Mouse (Mus musculus): Measurements from ENCODE around the gene Klf17. TPM values are rescaled to one million over a fixed set of nuclear protein-coding genes. Genes with fewer than 3 reads are reported as not detected.
"Not testable (repeated sequence)": the region's sequence is repeated elsewhere in the genome, so short reads cannot be mapped to it uniquely, and the experiment has no call there.

Gene Klf17
- polyA plus RNA-seq, 1 experiment from 2014 or later, result 0.14 TPM

- WGBS, result 50% methylated on average over 9 of the region's 9 CpGs
- H3K36me3 ChIP-seq (ENCODE audit: control insufficient read depth, insufficient read depth, low read length), result no peaks in the 10 kb centered on the region
- H3K4me3 ChIP-seq (ENCODE audit: low read depth, low read length), result no peak overlapping the region
- H3K27me3 ChIP-seq (ENCODE audit: control insufficient read depth, insufficient read depth, low read length), result no peaks in the 10 kb centered on the region
- no peaks in the 10 kb centered on the region for H3K9me3 ChIP-seq (ENCODE audit: control insufficient read depth, low read depth, low read length)
- ATAC-seq (ENCODE audit: insufficient number of reproducible peaks, insufficient read depth, low FRiP score, low read depth), result no peak
- H3K27ac ChIP-seq (ENCODE audit: low read length), result no peak overlapping the region
- no peak overlapping the region for H3K9ac ChIP-seq (replicated peaks; ENCODE audit: low read depth, low read length)
- no peaks in the 10 kb centered on the region for H3K4me1 ChIP-seq (ENCODE audit: control insufficient read depth, insufficient read depth, low read length)
- no peak overlapping the region for H3K4me2 ChIP-seq (replicated peaks; ENCODE audit: low read depth, low read length)
Measured at GRCm38 (mm10) chr4:117772960-117773359, 7.5 kb upstream of the Klf17 start.

- H3K4me2 ChIP-seq (replicated peaks; ENCODE audit: low read depth, low read length), result no peak overlapping the region
- no peak overlapping the region for H3K27ac ChIP-seq (ENCODE audit: low read length)
- H3K9me3 ChIP-seq (ENCODE audit: control insufficient read depth, low read depth, low read length), result no peaks in the 10 kb centered on the region
- no peak overlapping the region for H3K9ac ChIP-seq (replicated peaks; ENCODE audit: low read depth, low read length)
- H3K4me1 ChIP-seq (ENCODE audit: control insufficient read depth, insufficient read depth, low read length), result no peaks in the 10 kb centered on the region
- no peaks in the 10 kb centered on the region for H3K27me3 ChIP-seq (ENCODE audit: control insufficient read depth, insufficient read depth, low read length)
- WGBS, result 20% methylated on average over 5 of the region's 5 CpGs
- H3K36me3 ChIP-seq (ENCODE audit: control insufficient read depth, insufficient read depth, low read length), result no peaks in the 10 kb centered on the region
- no peak for ATAC-seq (ENCODE audit: insufficient number of reproducible peaks, insufficient read depth, low FRiP score, low read depth)
- no peak overlapping the region for H3K4me3 ChIP-seq (ENCODE audit: low read depth, low read length)
Measured at GRCm38 (mm10) chr4:117770935-117771334, 5.5 kb upstream of the Klf17 start.

GRCm38 (mm10) chr4:117760151-117760550 lies 5.3 kb downstream of the Klf17 start:
- H3K36me3 ChIP-seq (ENCODE audit: control insufficient read depth, insufficient read depth, low read length), result no peaks in the 10 kb centered on the region
- WGBS, result 93% methylated on average over 5 of the region's 5 CpGs
- no peak overlapping the region for H3K27ac ChIP-seq (ENCODE audit: low read length)
- H3K27me3 ChIP-seq (ENCODE audit: control insufficient read depth, insufficient read depth, low read length), result no peaks in the 10 kb centered on the region
- no peak for ATAC-seq (ENCODE audit: insufficient number of reproducible peaks, insufficient read depth, low FRiP score, low read depth)
- H3K4me3 ChIP-seq (ENCODE audit: low read depth, low read length), result no peak overlapping the region
- H3K4me2 ChIP-seq (replicated peaks; ENCODE audit: low read depth, low read length), result no peak overlapping the region
- no peaks in the 10 kb centered on the region for H3K9me3 ChIP-seq (ENCODE audit: control insufficient read depth, low read depth, low read length)
- H3K4me1 ChIP-seq (ENCODE audit: control insufficient read depth, insufficient read depth, low read length), result no peaks in the 10 kb centered on the region
- H3K9ac ChIP-seq (replicated peaks; ENCODE audit: low read depth, low read length), result no peak overlapping the region

- H3K4me2 ChIP-seq (replicated peaks; ENCODE audit: low read depth, low read length); ATAC-seq (ENCODE audit: insufficient number of reproducible peaks, insufficient read depth, low FRiP score, low read depth); H3K4me3 ChIP-seq (ENCODE audit: low read depth, low read length); H3K27me3 ChIP-seq (ENCODE audit: control insufficient read depth, insufficient read depth, low read length); H3K36me3 ChIP-seq (ENCODE audit: control insufficient read depth, insufficient read depth, low read length); H3K27ac ChIP-seq (ENCODE audit: low read length); H3K4me1 ChIP-seq (ENCODE audit: control insufficient read depth, insufficient read depth, low read length); H3K9me3 ChIP-seq (ENCODE audit: control insufficient read depth, low read depth, low read length); H3K9ac ChIP-seq (replicated peaks; ENCODE audit: low read depth, low read length): not testable (repeated sequence)
- WGBS, result 31% methylated on average over 5 of the region's 5 CpGs
Measured at GRCm38 (mm10) chr4:117752469-117752868, 13.0 kb downstream of the Klf17 start.

- ATAC-seq (ENCODE audit: insufficient number of reproducible peaks, insufficient read depth, low FRiP score, low read depth), result no peak
- no peaks in the 10 kb centered on the region for H3K36me3 ChIP-seq (ENCODE audit: control insufficient read depth, insufficient read depth, low read length)
- no peak overlapping the region for H3K4me2 ChIP-seq (replicated peaks; ENCODE audit: low read depth, low read length)
- no peak overlapping the region for H3K9ac ChIP-seq (replicated peaks; ENCODE audit: low read depth, low read length)
- no peaks in the 10 kb centered on the region for H3K9me3 ChIP-seq (ENCODE audit: control insufficient read depth, low read depth, low read length)
- 57% methylated on average over 8 of the region's 8 CpGs for WGBS
- H3K27ac ChIP-seq (ENCODE audit: low read length), result no peak overlapping the region
- H3K4me3 ChIP-seq (ENCODE audit: low read depth, low read length), result no peak overlapping the region
- H3K4me1 ChIP-seq (ENCODE audit: control insufficient read depth, insufficient read depth, low read length), result no peaks in the 10 kb centered on the region
- no peaks in the 10 kb centered on the region for H3K27me3 ChIP-seq (ENCODE audit: control insufficient read depth, insufficient read depth, low read length)
Measured at GRCm38 (mm10) chr4:117737559-117737958, 27.9 kb downstream of the Klf17 start.

- Histone ChIP-seq H3K27me3 (ENCODE audit: control insufficient read depth, insufficient read depth, low read length) (no peaks in the 10 kb centered on the region), H3K9ac (replicated peaks; ENCODE audit: low read depth, low read length) (no peak overlapping the region), H3K27ac (ENCODE audit: low read length) (no peak overlapping the region), H3K36me3 (ENCODE audit: control insufficient read depth, insufficient read depth, low read length) (no peaks in the 10 kb centered on the region), H3K4me2 (replicated peaks; ENCODE audit: low read depth, low read length) (no peak overlapping the region), H3K4me3 (ENCODE audit: low read depth, low read length) (no peak overlapping the region), H3K4me1 (ENCODE audit: control insufficient read depth, insufficient read depth, low read length) (no peaks in the 10 kb centered on the region), H3K9me3 (ENCODE audit: control insufficient read depth, low read depth, low read length) (no peaks in the 10 kb centered on the region)
- no peak for ATAC-seq (ENCODE audit: insufficient number of reproducible peaks, insufficient read depth, low FRiP score, low read depth)
- 82% methylated on average over 3 of the region's 3 CpGs for WGBS
Measured at GRCm38 (mm10) chr4:117731926-117732325, 33.5 kb downstream of the Klf17 start.

- no peak for ATAC-seq (ENCODE audit: insufficient number of reproducible peaks, insufficient read depth, low FRiP score, low read depth)
- no peaks in the 10 kb centered on the region for H3K9me3 ChIP-seq (ENCODE audit: control insufficient read depth, low read depth, low read length)
- WGBS, result 87% methylated on average over 1 of the region's 1 CpGs
- H3K27me3 ChIP-seq (ENCODE audit: control insufficient read depth, insufficient read depth, low read length), result no peaks in the 10 kb centered on the region
- no peaks in the 10 kb centered on the region for H3K36me3 ChIP-seq (ENCODE audit: control insufficient read depth, insufficient read depth, low read length)
- no peak within 1 kb of the TSS for H3K4me2 ChIP-seq (replicated peaks; ENCODE audit: low read depth, low read length)
- H3K9ac ChIP-seq (replicated peaks; ENCODE audit: low read depth, low read length), result no peak within 1 kb of the TSS
- H3K4me3 ChIP-seq (ENCODE audit: low read depth, low read length), result no peak within 1 kb of the TSS
- no peaks in the 10 kb centered on the region for H3K4me1 ChIP-seq (ENCODE audit: control insufficient read depth, insufficient read depth, low read length)
- H3K27ac ChIP-seq (ENCODE audit: low read length), result no peak within 1 kb of the TSS
Measured at GRCm38 (mm10) chr4:117724112-117724511, 41.3 kb downstream of the Klf17 start, which contains the start of gene Gm12845. TSS of gene Gm12845 (plus strand) at chr4:117724412.

- H3K9me3 ChIP-seq (ENCODE audit: control insufficient read depth, low read depth, low read length), result no peaks in the 10 kb centered on the region
- no peak for ATAC-seq (ENCODE audit: insufficient number of reproducible peaks, insufficient read depth, low FRiP score, low read depth)
- H3K4me3 ChIP-seq (ENCODE audit: low read depth, low read length), result no peak overlapping the region
- H3K4me2 ChIP-seq (replicated peaks; ENCODE audit: low read depth, low read length), result no peak overlapping the region
- H3K27me3 ChIP-seq (ENCODE audit: control insufficient read depth, insufficient read depth, low read length), result no peaks in the 10 kb centered on the region
- H3K36me3 ChIP-seq (ENCODE audit: control insufficient read depth, insufficient read depth, low read length), result no peaks in the 10 kb centered on the region
- H3K27ac ChIP-seq (ENCODE audit: low read length), result no peak overlapping the region
- H3K4me1 ChIP-seq (ENCODE audit: control insufficient read depth, insufficient read depth, low read length), result no peaks in the 10 kb centered on the region
- 66% methylated on average over 6 of the region's 6 CpGs for WGBS
- no peak overlapping the region for H3K9ac ChIP-seq (replicated peaks; ENCODE audit: low read depth, low read length)
Measured at GRCm38 (mm10) chr4:117713303-117714098, 51.9 kb downstream of the Klf17 start.

GRCm38 (mm10) chr4:117712314-117712713 lies 53.1 kb downstream of the Klf17 start:
- no peaks in the 10 kb centered on the region for H3K36me3 ChIP-seq (ENCODE audit: control insufficient read depth, insufficient read depth, low read length)
- no peak overlapping the region for H3K4me3 ChIP-seq (ENCODE audit: low read depth, low read length)
- no peak overlapping the region for H3K27ac ChIP-seq (ENCODE audit: low read length)
- H3K4me1 ChIP-seq (ENCODE audit: control insufficient read depth, insufficient read depth, low read length), result no peaks in the 10 kb centered on the region
- H3K9ac ChIP-seq (replicated peaks; ENCODE audit: low read depth, low read length), result no peak overlapping the region
- ATAC-seq (ENCODE audit: insufficient number of reproducible peaks, insufficient read depth, low FRiP score, low read depth), result no peak
- no peaks in the 10 kb centered on the region for H3K9me3 ChIP-seq (ENCODE audit: control insufficient read depth, low read depth, low read length)
- H3K4me2 ChIP-seq (replicated peaks; ENCODE audit: low read depth, low read length), result no peak overlapping the region
- no peaks in the 10 kb centered on the region for H3K27me3 ChIP-seq (ENCODE audit: control insufficient read depth, insufficient read depth, low read length)
- WGBS, result 75% methylated on average over 3 of the region's 3 CpGs

All from stomach, embryonic 14.5 days (tissue).